Mouse (Mus musculus) midbrain, postnatal 0 days (tissue): ENCODE measurements around the gene Pwp1. TPM values are rescaled to one million over a fixed set of nuclear protein-coding genes. Genes with fewer than 3 reads are reported as not detected.
A peak's percentile ranks its signal among the peaks of the same experiment; 100 is the strongest.

Experiments used
- ATAC-seq: fragments of 200-750 bp; cut with Nextera tagmentation; 2 replicates; pipeline ENCODE4 v1.8.0; 2017; ENCODE audit warnings: moderate number of reproducible peaks, mild to moderate bottlenecking, moderate TSS enrichment, moderate library complexity; ENCODE audit not compliant: low FRiP score
- DNase-seq: peaks from one replicate; pipeline ENCODE4 v3.0.0-alpha.2; 2015; ENCODE audit warnings: low spot score
- H3K27ac ChIP-seq: fragments of 300-500 bp; sonication (generic); 2 replicates; pipeline ENCODE4 v1.5.1; 2014; ENCODE audit warnings: low read depth, mild to moderate bottlenecking, low read length, mixed read lengths
- H3K27me3 ChIP-seq: fragments of 300-500 bp; sonication (generic); 2 replicates; pipeline ENCODE4 v1.6.1; 2014; ENCODE audit warnings: low read length, control low read depth, mixed read lengths; ENCODE audit not compliant: insufficient read depth
- H3K36me3 ChIP-seq: fragments of 300-500 bp; sonication (generic); 2 replicates; pipeline ENCODE4 v1.6.1; 2014; ENCODE audit warnings: low read length, control low read depth, mixed read lengths; ENCODE audit not compliant: insufficient read depth
- H3K4me1 ChIP-seq: fragments of 300-500 bp; sonication (generic); 2 replicates; pipeline ENCODE4 v1.6.1; 2014; ENCODE audit warnings: mild to moderate bottlenecking, control low read depth, antibody characterized with exemption, low read length, mixed read lengths; ENCODE audit not compliant: insufficient read depth
- H3K4me2 ChIP-seq: fragments of 300-500 bp; sonication (generic); 2 replicates; pipeline ENCODE4 v1.6.1; 2014; ENCODE audit warnings: low read depth, mild to moderate bottlenecking, low read length, mixed read lengths; ENCODE audit not compliant: poor library complexity, severe bottlenecking
- H3K4me3 ChIP-seq: fragments of 300-500 bp; sonication (generic); 2 replicates; pipeline ENCODE4 v1.5.1; 2014; ENCODE audit warnings: low read depth, mild to moderate bottlenecking, low read length, moderate library complexity
- H3K9ac ChIP-seq: fragments of 300-500 bp; sonication (generic); replicated peaks from 2 replicates; pipeline ENCODE4 v1.6.1; 2014; ENCODE audit warnings: mild to moderate bottlenecking, low read length, moderate library complexity, mixed read lengths; ENCODE audit not compliant: poor library complexity, severe bottlenecking
- H3K9me3 ChIP-seq: fragments of 300-500 bp; sonication (generic); 2 replicates; pipeline ENCODE4 v1.6.1; 2016; ENCODE audit warnings: low read length, control low read depth
- CTCF ChIP-seq: IDR thresholded peaks from 2 replicates; pipeline ENCODE4 v1.5.1; 2016; ENCODE audit warnings: antibody characterized with exemption, mild to moderate bottlenecking
- WGBS: fragments of 180-500 bp; shearing (Covaris S2); extraction: QIAGEN DNeasy Blood & Tissue Kit; methylation state at CpG from one replicate; pipeline ENCODE4 v1.1.7; 2014; 5-methylcytosine and 5-hydroxymethylcytosine counted together
- polyA plus RNA-seq: library from polyadenylated mRNA; unstranded; fragments of >200 nt; fragmentation: Nextera tagmentation; extraction: Ambion mirVana; gene quantifications from 2 replicates; pipeline ENCODE4 v1.2.1, GENCODE M21; 2015
- total RNA-seq: library from RNA; depleted of rRNA; stranded (reverse); fragments of >200 nt; gene quantifications from 2 replicates; pipeline ENCODE4 v1.2.3, GENCODE M21; 2014

The Pwp1 gene
- total and polyA plus RNA-seq, 2 experiments from 2014 or later, result 42.3 to 48.3 TPM

GRCm38 (mm10) chr10:85916498-85917309 lies 87.4 kb downstream of the Pwp1 start, which contains the start of gene Prdm4:
Gene Prdm4 (minus strand): TSS chr10:85917142.
- ATAC-seq, result peak; percentile 100
- H3K9me3 ChIP-seq, result no peaks in the 10 kb centered on the region
- TF ChIP-seq CTCF, result peak; percentile 70
- peak within 1 kb of the TSS; percentile 71 for H3K27ac ChIP-seq
- H3K36me3 ChIP-seq, result peaks cover 12% of the 10 kb centered on the region
- H3K9ac ChIP-seq, result peak within 1 kb of the TSS; percentile 77
- no peaks in the 10 kb centered on the region for H3K27me3 ChIP-seq
- H3K4me2 ChIP-seq, result peak within 1 kb of the TSS; percentile 67
- peaks cover 4% of the 10 kb centered on the region; the same call in 1 of the 2 replicates for H3K4me1 ChIP-seq
- under 1% methylated on average over 81 of the region's 90 CpGs for WGBS
- peak; percentile 99 for DNase-seq
- peak within 1 kb of the TSS; percentile 69 for H3K4me3 ChIP-seq

GRCm38 (mm10) chr10:85927676-85928445 lies 98.6 kb downstream of the Pwp1 start, which contains the start of gene Ascl4:
Gene Ascl4 (plus strand): TSS chr10:85927681.
- H3K27me3 ChIP-seq, result no peaks in the 10 kb centered on the region
- WGBS, result under 1% methylated on average over 23 of the region's 23 CpGs
- no peak within 1 kb of the TSS for H3K27ac ChIP-seq
- peak; percentile 23; the same call in 1 of the 2 replicates for TF ChIP-seq CTCF
- H3K36me3 ChIP-seq, result no peaks in the 10 kb centered on the region
- H3K9me3 ChIP-seq, result no peaks in the 10 kb centered on the region
- DNase-seq (no peak), ATAC-seq (no peak)
- H3K9ac ChIP-seq, result peak within 1 kb of the TSS; percentile 61
- peak within 1 kb of the TSS; percentile 55 for H3K4me3 ChIP-seq
- peak within 1 kb of the TSS; percentile 88 for H3K4me2 ChIP-seq
- peaks cover 9% of the 10 kb centered on the region; the same call in 1 of the 2 replicates for H3K4me1 ChIP-seq

GRCm38 (mm10) chr10:85928499-85929207 lies 99.4 kb downstream of the Pwp1 start:
- H3K27ac ChIP-seq, result no peak overlapping the region
- no peaks in the 10 kb centered on the region for H3K27me3 ChIP-seq
- peak; percentile 88 for ATAC-seq
- DNase-seq, result peak; percentile 91
- no peaks in the 10 kb centered on the region for H3K36me3 ChIP-seq
- peaks cover 9% of the 10 kb centered on the region; the same call in 1 of the 2 replicates for H3K4me1 ChIP-seq
- peak overlapping the region; percentile 55 for H3K4me3 ChIP-seq
- H3K9me3 ChIP-seq, result no peaks in the 10 kb centered on the region
- 1% methylated on average over 62 of the region's 63 CpGs for WGBS
- H3K4me2 ChIP-seq, result peak overlapping the region; percentile 88
- H3K9ac ChIP-seq, result peak overlapping the region; percentile 61
- TF ChIP-seq CTCF, result peak; percentile 71

GRCm38 (mm10) chr10:85929208-85929591 lies 99.9 kb downstream of the Pwp1 start:
- Histone ChIP-seq H3K4me3 (peak overlapping the region; percentile 55), H3K9me3 (no peaks in the 10 kb centered on the region), H3K27ac (no peak overlapping the region), H3K36me3 (no peaks in the 10 kb centered on the region), H3K4me2 (peak overlapping the region; percentile 88), H3K27me3 (no peaks in the 10 kb centered on the region), H3K4me1 (peaks cover 9% of the 10 kb centered on the region; the same call in 1 of the 2 replicates), H3K9ac (peak overlapping the region; percentile 61; the same call in 1 of the 2 replicates)
- 36% methylated on average over 11 of the region's 11 CpGs for WGBS
- DNase-seq (peak; percentile 23), ATAC-seq (no peak)
- TF ChIP-seq CTCF, result no peak

- Histone ChIP-seq H3K9me3 (no peaks in the 10 kb centered on the region), H3K27ac (no peak overlapping the region), H3K36me3 (0 out of 2 replicates have a peak, but pooled peaks cover under 1% of the 10 kb centered on the region), H3K4me2 (no peak overlapping the region), H3K27me3 (no peaks in the 10 kb centered on the region), H3K9ac (no peak overlapping the region), H3K4me1 (peaks cover 9% of the 10 kb centered on the region; the same call in 1 of the 2 replicates), H3K4me3 (no peak overlapping the region)
- no peak for ATAC-seq
- WGBS, result 95% methylated on average over 11 of the region's 11 CpGs
- TF ChIP-seq CTCF, result no peak
- DNase-seq, result no peak
Observed at GRCm38 (mm10) chr10:85929962-85930361, 100.7 kb downstream of the Pwp1 start.
